ENCODE assay signal across 8 mouse cellular contexts in genomic region chr13:112509465-112509864, GRCm38 (mm10). TPM values are rescaled to one million over a fixed set of nuclear protein-coding genes. Genes with fewer than 3 reads are reported as not detected.
DNase-seq lines count a peak whose midpoint lies in the region; ATAC-seq and TF ChIP-seq lines count a peak whose summit lies in the region.

No protein-coding gene starts in this region.

- H3K4me1 ChIP-seq in limb, embryonic 11.5 days (ENCODE audit: control insufficient read depth, insufficient read depth, low read length), result no peaks in the 10 kb centered on the region

- DNase-seq in 3134 (ENCODE audit: extremely low read depth, insufficient read length, low spot score) (peak; percentile 18), MEL-GATA-1-ER (ENCODE audit: extremely low read depth, low read depth) (peak; percentile 37)
- DNase-seq in cerebellum, adult 9-11 months, result peak; percentile 38
- DNase-seq in frontal cortex, adult 2 months (ENCODE audit: extremely low spot score in 1 of 2, low spot score in 1 of 2), result peak; percentile 19 to 74
- peak; percentile 30 to 61 for DNase-seq in kidney, adult 8-10 months
- peak; percentile 81 for DNase-seq in limb, embryonic 11.5 days (ENCODE audit: low spot score)
- DNase-seq in testis, postnatal 10 days (ENCODE audit: low spot score), result peak; percentile 77

- H3ac ChIP-seq in myocyte (ENCODE audit: control insufficient read depth, insufficient read length), result no peak overlapping the region

- H3K27me3 ChIP-seq in limb, embryonic 11.5 days (ENCODE audit: control insufficient read depth, insufficient read depth, low read length), result no peaks in the 10 kb centered on the region
- H3K27me3 ChIP-seq in myocyte (ENCODE audit: control insufficient read depth, insufficient read depth, insufficient read length), result no peaks in the 10 kb centered on the region

- H3K9me3 ChIP-seq in limb, embryonic 11.5 days (ENCODE audit: control insufficient read depth, low read length), result no peaks in the 10 kb centered on the region

- no peak overlapping the region for H3K9ac ChIP-seq in limb, embryonic 11.5 days (ENCODE audit: low read length)

- no peaks in the 10 kb centered on the region; the same call in 1 of the 2 replicates for H3K36me3 ChIP-seq in limb, embryonic 11.5 days (ENCODE audit: control insufficient read depth, insufficient read depth, low read length)
- H3K36me3 ChIP-seq in myocyte (ENCODE audit: control insufficient read depth, insufficient read depth), result peaks cover 28% of the 10 kb centered on the region

- no peaks in the 10 kb centered on the region for H3K79me2 ChIP-seq in myocyte (ENCODE audit: control insufficient read depth, insufficient read depth)

- H3K27ac ChIP-seq in limb, embryonic 11.5 days (replicated peaks; ENCODE audit: low read depth, low read length), result no peak overlapping the region

- peak; percentile 60; the same call in 1 of the 2 replicates for ATAC-seq in limb, embryonic 11.5 days (ENCODE audit: insufficient number of reproducible peaks, low FRiP score, low TSS enrichment, low read depth)

- whole genome bisulfite sequencing in limb, embryonic 11.5 days, result 26% methylated on average over 4 of the region's 4 CpGs

- no peak overlapping the region for H3K4me2 ChIP-seq in limb, embryonic 11.5 days (ENCODE audit: low read depth, severe bottlenecking)
- H3K4me2 ChIP-seq in myocyte (ENCODE audit: low read depth), result no peak overlapping the region

- no peak overlapping the region for H3K4me3 ChIP-seq in limb, embryonic 11.5 days (ENCODE audit: low read depth, low read length)
- H3K4me3 ChIP-seq in myocyte, result no peak overlapping the region

- TF ChIP-seq POLR2A in myocyte (IDR thresholded peaks at IDR 0.05; ENCODE audit: insufficient read length, low read depth), result no peak

TF ChIP-seq in myocyte, 11 proteins besides CTCF, POLR2A, EP300 and RAD21:
- TF ChIP-seq POLR2AphosphoS2 (IDR thresholded peaks at IDR 0.05; ENCODE audit: insufficient read length, low read depth), result peak; percentile 82
- TF ChIP-seq MYOG (IDR thresholded peaks at IDR 0.05; ENCODE audit: control insufficient read depth in 1 of 3, insufficient read depth in 1 of 3, insufficient read length in 2 of 3, low read depth in 2 of 3), result no peak

RNA-seq across cellular contexts. Expression of gene Il6st, which starts 45.6 kb away (rescaled TPM):
- 27.2 and 27.6 TPM in 2 replicates for polyA plus RNA-seq in frontal cortex, adult 2 months (2012; rRNA removed)
- 20.2 and 22.4 TPM in 2 replicates for polyA plus RNA-seq in limb, embryonic 11.5 days (2014; fragmentation: Nextera tagmentation; extraction: Ambion mirVana)
- 50.6 TPM for polyA plus RNA-seq in myocyte (2012; fragmentation: generic; extraction: Trizol)

Comparison
In these comparisons a context has a peak if more than half of its experiments do, and no peak if none do; other contexts are left out.
1. DNase-seq: peak in every context shown above with its lines; median percentile 81 in limb, embryonic 11.5 days; 77 in testis, postnatal 10 days; 46 in frontal cortex, adult 2 months; 46 in kidney, adult 8-10 months; 38 in cerebellum, adult 9-11 months; 37 in MEL-GATA-1-ER; 18 in 3134.